26 mouse cellular contexts compared by ENCODE assay signal in the genomic region with DNA sequence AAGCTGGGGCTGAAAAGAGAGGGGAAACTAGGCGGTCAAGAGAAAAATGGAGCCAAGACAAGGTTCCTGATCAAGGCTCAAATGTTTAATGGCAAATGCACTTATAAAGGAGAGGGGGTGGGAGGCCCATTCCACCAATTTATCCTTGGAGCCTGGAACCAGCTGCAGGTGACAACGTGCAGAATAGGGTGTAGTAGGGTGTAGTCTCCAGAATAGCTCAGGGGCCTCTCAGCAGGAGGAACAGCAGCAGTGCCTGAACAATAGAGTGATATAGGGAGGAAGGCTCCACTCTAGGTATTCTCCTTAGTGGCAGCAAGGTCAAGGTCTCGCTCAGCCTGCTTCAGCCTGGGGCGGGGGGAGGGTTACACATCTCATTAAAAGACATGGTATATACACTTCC.
"Had no signal": no experiment of that assay in that cellular context is flagged by ENCODE, and none has a peak within 500 bp of the region (broad histone marks: within the 10 kb centered on the region; RNA-seq: fewer than 3 reads in every experiment).

No protein-coding gene starts in this region.

- H3K27ac ChIP-seq: embryonic facial prominence, embryonic 10.5 days; embryonic facial prominence, embryonic 12.5 days; embryonic facial prominence, embryonic 13.5 days; embryonic facial prominence, embryonic 15.5 days; forebrain, embryonic 10.5 days; forebrain, embryonic 12.5 days; forebrain, embryonic 13.5 days; forebrain, embryonic 15.5 days; gastrocnemius, adult 2 months; heart, adult 2 months; heart, embryonic 10.5 days had no signal

- DNase-seq: cerebellum, postnatal 10 days; cerebellum, postnatal 14 days; cerebellum, postnatal 25 days; cerebellum, postnatal 36 days; embryo, embryonic 11 days; forebrain, postnatal 0 days; gastrocnemius, adult 2 months; gastrocnemius, postnatal 10 days; gastrocnemius, postnatal 14 days; gastrocnemius, postnatal 25 days; gastrocnemius, postnatal 36 days; heart, adult 11 months; heart, adult 18-20 months; heart, adult 2 months had no signal

- ATAC-seq: forebrain, embryonic 13.5 days; forebrain, embryonic 14.5 days; forebrain, embryonic 15.5 days; forebrain, embryonic 16.5 days; forebrain, postnatal 0 days had no signal

- H3K4me1 ChIP-seq: embryonic facial prominence, embryonic 10.5 days; embryonic facial prominence, embryonic 12.5 days; embryonic facial prominence, embryonic 13.5 days; embryonic facial prominence, embryonic 15.5 days; forebrain, embryonic 10.5 days; forebrain, embryonic 12.5 days; forebrain, embryonic 13.5 days; forebrain, embryonic 15.5 days; heart, embryonic 10.5 days had no signal

- H3K4me3 ChIP-seq: embryonic facial prominence, embryonic 10.5 days; embryonic facial prominence, embryonic 12.5 days; embryonic facial prominence, embryonic 13.5 days; embryonic facial prominence, embryonic 15.5 days; erythroblast, embryonic 14.5 days; forebrain, embryonic 10.5 days; forebrain, embryonic 12.5 days; forebrain, embryonic 13.5 days; forebrain, embryonic 15.5 days; gastrocnemius, adult 2 months; heart, adult 2 months; heart, embryonic 10.5 days had no signal

- H3K9me3 ChIP-seq: embryonic facial prominence, embryonic 10.5 days; embryonic facial prominence, embryonic 12.5 days; embryonic facial prominence, embryonic 13.5 days; embryonic facial prominence, embryonic 15.5 days; forebrain, embryonic 10.5 days; forebrain, embryonic 12.5 days; forebrain, embryonic 13.5 days; forebrain, embryonic 15.5 days; heart, embryonic 10.5 days had no signal

- H3K27me3 ChIP-seq: embryonic facial prominence, embryonic 12.5 days; embryonic facial prominence, embryonic 13.5 days; embryonic facial prominence, embryonic 15.5 days; forebrain, embryonic 12.5 days; forebrain, embryonic 13.5 days; forebrain, embryonic 15.5 days had no signal

- H3K9ac ChIP-seq: embryonic facial prominence, embryonic 12.5 days; embryonic facial prominence, embryonic 13.5 days; embryonic facial prominence, embryonic 15.5 days; forebrain, embryonic 12.5 days; forebrain, embryonic 13.5 days; forebrain, embryonic 15.5 days; forebrain, postnatal 0 days had no signal

- H3K4me2 ChIP-seq: embryonic facial prominence, embryonic 12.5 days; embryonic facial prominence, embryonic 13.5 days; embryonic facial prominence, embryonic 15.5 days; forebrain, embryonic 12.5 days; forebrain, embryonic 13.5 days; forebrain, embryonic 15.5 days had no signal

- H3K36me3 ChIP-seq: embryonic facial prominence, embryonic 10.5 days; embryonic facial prominence, embryonic 12.5 days; embryonic facial prominence, embryonic 13.5 days; embryonic facial prominence, embryonic 15.5 days; forebrain, embryonic 10.5 days; forebrain, embryonic 12.5 days; forebrain, embryonic 15.5 days; heart, embryonic 10.5 days had no signal
